Mouse (Mus musculus) bone marrow macrophage, adult 2 months (primary cell): ENCODE data around the gene Hinfp.

Experiments
- CTCF ChIP-seq: IDR thresholded peaks from 2 replicates; pipeline ENCODE4 v1.5.1; 2012; ENCODE audit warnings: low read depth, mild to moderate bottlenecking, low read length, moderate library complexity
- POLR2A ChIP-seq: IDR thresholded peaks from 2 replicates; pipeline ENCODE4 v1.6.1; 2012; ENCODE audit warnings: mild to moderate bottlenecking, low read depth, low read length, borderline replicate concordance

- TF ChIP-seq CTCF (no peak), POLR2A (no peak)
Observed at GRCm38 (mm10) chr9:44345570-44346433, 40.3 kb upstream of the Hinfp start.
